31 mouse cellular contexts compared by ENCODE assay signal in the genomic region with DNA sequence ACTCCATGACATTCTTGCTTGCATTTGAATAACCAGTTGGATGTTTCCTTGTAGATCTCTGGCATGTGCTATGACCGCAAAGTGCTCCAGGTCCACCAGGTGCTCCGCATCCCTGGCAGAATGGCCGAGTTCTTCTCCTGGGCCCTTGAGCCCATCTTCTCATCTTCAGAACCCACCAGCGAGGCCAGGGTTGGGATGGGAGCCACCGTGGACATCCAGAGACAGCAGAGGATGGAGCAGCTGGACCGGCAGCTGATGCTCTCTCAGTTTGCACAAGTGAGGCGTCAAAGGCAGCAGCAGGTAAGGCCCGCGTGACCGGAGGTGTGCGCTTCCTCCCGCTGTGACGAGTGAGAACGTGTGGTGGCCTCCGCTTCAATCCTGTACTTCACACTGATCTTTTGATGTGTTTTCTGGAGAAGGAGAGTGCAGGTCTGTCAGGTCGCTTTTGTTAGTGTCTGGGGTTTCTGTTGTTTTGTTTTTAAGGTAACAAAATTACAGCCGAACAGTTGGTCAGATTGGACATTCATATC. TPM values are rescaled to one million over a fixed set of nuclear protein-coding genes. Genes with fewer than 3 reads are reported as not detected.
DNase-seq lines count a peak whose midpoint lies in the region; ATAC-seq lines count a peak whose summit lies in the region.
"Had no signal": no experiment of that assay in that cellular context is flagged by ENCODE, and none has a peak within 500 bp of the region (broad histone marks: within the 10 kb centered on the region; RNA-seq: fewer than 3 reads in every experiment).

No protein-coding gene starts in this region.

- no peaks in the 10 kb centered on the region for H3K9me3 ChIP-seq in heart, embryonic 10.5 days
- H3K9me3 ChIP-seq in hindbrain, embryonic 11.5 days (ENCODE audit: control insufficient read depth, low read length) = no peaks in the 10 kb centered on the region
- H3K9me3 ChIP-seq: heart, embryonic 15.5 days; limb, embryonic 10.5 days; neural tube, embryonic 12.5 days had no signal

- H3K4me3 ChIP-seq in heart, embryonic 10.5 days = no peak overlapping the region
- H3K4me3 ChIP-seq in hindbrain, embryonic 11.5 days (ENCODE audit: low read depth, low read length) = no peak overlapping the region
- H3K4me3 ChIP-seq: heart, embryonic 15.5 days; limb, embryonic 10.5 days; neural tube, embryonic 12.5 days had no signal

- peaks cover 8% of the 10 kb centered on the region; the same call in 1 of the 2 replicates for H3K4me1 ChIP-seq in heart, embryonic 10.5 days
- H3K4me1 ChIP-seq in hindbrain, embryonic 11.5 days (replicated peaks; ENCODE audit: control insufficient read depth, insufficient read depth, low read length) = no peaks in the 10 kb centered on the region
- H3K4me1 ChIP-seq: limb, embryonic 10.5 days; neural tube, embryonic 12.5 days had no signal

- DNase-seq in heart, embryonic 10.5 days (ENCODE audit: low spot score) = peak; percentile 64
- no peak for DNase-seq in heart, postnatal 14 days
- DNase-seq in thymus, postnatal 4 days = peak; percentile 22
- no peak for DNase-seq in thymus, postnatal 36 days
- no peak for DNase-seq in MN1 (ENCODE audit: low spot score)
- no peak for DNase-seq in hindbrain, embryonic 11.5 days (ENCODE audit: low spot score)
- DNase-seq: adrenal gland, postnatal 25 days; cerebellum, adult 11-12 months; cerebellum, postnatal 10 days; forebrain, postnatal 0 days; gastrocnemius, postnatal 36 days; kidney, adult 18-20 months; midbrain, embryonic 14.5 days; right cerebral cortex, postnatal 14 days had no signal

- WGBS in heart, embryonic 10.5 days = 92% methylated on average over 17 of the region's 17 CpGs
- 95% methylated on average over 17 of the region's 17 CpGs for WGBS in hindbrain, embryonic 11.5 days

- no peak overlapping the region for H3K27ac ChIP-seq in heart, embryonic 10.5 days
- H3K27ac ChIP-seq in hindbrain, embryonic 11.5 days (ENCODE audit: low read depth, low read length) = no peak overlapping the region
- H3K27ac ChIP-seq: heart, embryonic 15.5 days; kidney, postnatal 0 days; limb, embryonic 10.5 days; neural tube, embryonic 12.5 days had no signal

- H3K36me3 ChIP-seq in heart, embryonic 10.5 days = peaks cover 37% of the 10 kb centered on the region
- 0 out of 2 replicates have a peak, but pooled peaks cover 2% of the 10 kb centered on the region for H3K36me3 ChIP-seq in hindbrain, embryonic 11.5 days (ENCODE audit: control insufficient read depth, insufficient read depth, low read length)

- H3K4me2 ChIP-seq in hindbrain, embryonic 11.5 days (replicated peaks; ENCODE audit: low read depth, low read length) = no peak overlapping the region
- H3K4me2 ChIP-seq: heart, embryonic 15.5 days; neural tube, embryonic 12.5 days had no signal

- H3K9ac ChIP-seq in hindbrain, embryonic 11.5 days (ENCODE audit: low read depth, low read length) = no peak overlapping the region
- H3K9ac ChIP-seq: forebrain, postnatal 0 days; heart, embryonic 15.5 days; neural tube, embryonic 12.5 days had no signal

- no peaks in the 10 kb centered on the region for H3K27me3 ChIP-seq in heart, embryonic 10.5 days (ENCODE audit: insufficient read depth, poor library complexity, severe bottlenecking)
- H3K27me3 ChIP-seq in hindbrain, embryonic 11.5 days (ENCODE audit: control insufficient read depth, insufficient read depth, low read length) = no peaks in the 10 kb centered on the region
- H3K27me3 ChIP-seq: CH12.LX; heart, embryonic 15.5 days; neural tube, embryonic 12.5 days had no signal

- ATAC-seq in inflammation-experienced regulatory T-cells, adult 6 months = peak; percentile 34
- no peak for ATAC-seq in hindbrain, embryonic 11.5 days (ENCODE audit: low FRiP score)
- ATAC-seq: forebrain, postnatal 0 days; hindbrain, embryonic 16.5 days; lung, postnatal 0 days had no signal

- intact Hi-C loops in heart, postnatal 14 days (cut with DNase I) = loop anchor here (5.0 kb wide), 1 partner anchor 63 kb away; no protein-coding TSS in a partner anchor

RNA-seq across cellular contexts. Expression of gene Gpr183, which starts 29.2 kb away (rescaled TPM):
- 1.6 and 2.3 TPM in 2 replicates for polyA plus RNA-seq in heart, embryonic 10.5 days (2016; fragmentation: Nextera tagmentation; extraction: Ambion mirVana)
- total RNA-seq in heart, postnatal 14 days (2021) = under 1 TPM; 0.54 to 0.67 TPM
- polyA plus RNA-seq in inflammation-experienced regulatory T-cells, adult 6 months (2017; shearing (Covaris generic)) = 100 to 1,000 TPM; 108 to 142 (median 140) TPM
- 1.9 and 3.2 TPM in 2 replicates for polyA plus RNA-seq in hindbrain, embryonic 11.5 days (2014; fragmentation: Nextera tagmentation; extraction: Ambion mirVana)

RNA-seq across cellular contexts. Expression of gene Timm8a2, which starts 40.2 kb away (rescaled TPM):
- not detected in 2 replicates for polyA plus RNA-seq in heart, embryonic 10.5 days (2016; fragmentation: Nextera tagmentation; extraction: Ambion mirVana)
- not detected for total RNA-seq in heart, postnatal 14 days (2021)
- not detected for polyA plus RNA-seq in inflammation-experienced regulatory T-cells, adult 6 months (2017; shearing (Covaris generic))
- not detected in 2 replicates for polyA plus RNA-seq in hindbrain, embryonic 11.5 days (2014; fragmentation: Nextera tagmentation; extraction: Ambion mirVana)
- total RNA-seq: adrenal gland, postnatal 25 days; CH12.LX; forebrain, postnatal 0 days; gastrocnemius, adult 18-20 months; gastrocnemius, postnatal 36 days; heart, adult 8-10 months; hematopoietic stem cell, adult 5-6 weeks; layer of hippocampus, postnatal 14 days; liver, adult 2 months; MEL had no signal
- polyA plus RNA-seq: embryonic facial prominence, embryonic 11.5 days; forebrain, embryonic 11.5 days; forebrain, postnatal 0 days; heart, embryonic 15.5 days; hindbrain, embryonic 16.5 days; kidney, postnatal 0 days; limb, embryonic 10.5 days; liver, adult 2 months; liver, embryonic 16.5 days; lung, postnatal 0 days; midbrain, embryonic 14.5 days; neural tube, embryonic 12.5 days had no signal

Comparison
In these comparisons a context has a peak if more than half of its experiments do, and no peak if none do; other contexts are left out.
1. DNase-seq: peak in heart, embryonic 10.5 days (single experiment) and thymus, postnatal 4 days (single experiment); none in heart, postnatal 14 days (0 of 2), thymus, postnatal 36 days (0 of 2), MN1 (single experiment) and hindbrain, embryonic 11.5 days (single experiment).
2. RNA of gene Gpr183, which starts 29.2 kb away (polyA plus RNA-seq): 108 to 142 TPM in inflammation-experienced regulatory T-cells, adult 6 months; 1.9 to 3.2 TPM in hindbrain, embryonic 11.5 days and 1.6 to 2.3 TPM in heart, embryonic 10.5 days; every median in the first group is over 10 times any median in the second.